Mouse (Mus musculus) splenic B cell, adult 2 months (primary cell): ENCODE results near the gene Dmpk.
"Not testable (repeated sequence)": the region's sequence is repeated elsewhere in the genome, so short reads cannot be mapped to it uniquely, and the experiment has no call there.

Experiments used
- DNase-seq: peaks from one replicate; pipeline ENCODE4 v3.0.0-alpha.2; 2011; ENCODE audit warnings: low read depth, low spot score
- H3K27me3 ChIP-seq: 2 replicates; pipeline ENCODE4 v1.6.1; 2012; ENCODE audit warnings: mild to moderate bottlenecking, low read length, moderate library complexity, mixed read lengths; ENCODE audit not compliant: control insufficient read depth, poor library complexity, insufficient read depth, severe bottlenecking
- H3K36me3 ChIP-seq: 2 replicates; pipeline ENCODE4 v1.6.1; 2012; ENCODE audit warnings: mild to moderate bottlenecking, low read length, moderate library complexity, mixed read lengths; ENCODE audit not compliant: control insufficient read depth, poor library complexity, insufficient read depth, severe bottlenecking

Dmpk gene

GRCm38 (mm10) chr7:19067063-19067462 is 16.6 kb upstream of the Dmpk start:
- H3K27me3 ChIP-seq = no peaks in the 10 kb centered on the region
- H3K36me3 ChIP-seq = no peaks in the 10 kb centered on the region
- DNase-seq = no peak

GRCm38 (mm10) chr7:19067935-19068334 is 15.7 kb upstream of the Dmpk start:
- Histone ChIP-seq H3K36me3 (no peaks in the 10 kb centered on the region), H3K27me3 (no peaks in the 10 kb centered on the region)
- no peak for DNase-seq

- peak; percentile 90 for DNase-seq
- no peaks in the 10 kb centered on the region for H3K36me3 ChIP-seq
- no peaks in the 10 kb centered on the region for H3K27me3 ChIP-seq
These were observed 14.9 kb upstream of the Dmpk start for GRCm38 (mm10) chr7:19068707-19069106.

GRCm38 (mm10) chr7:19069500-19069899 is 14.1 kb upstream of the Dmpk start:
- H3K27me3 ChIP-seq = 0 out of 2 replicates have a peak, but pooled peaks cover under 1% of the 10 kb centered on the region
- DNase-seq = peak; percentile 65
- no peaks in the 10 kb centered on the region for H3K36me3 ChIP-seq

- not testable (repeated sequence) for H3K36me3 ChIP-seq, DNase-seq
These were observed 12.6 kb upstream of the Dmpk start for GRCm38 (mm10) chr7:19071024-19071423.

GRCm38 (mm10) chr7:19073504-19073903 is 10.1 kb upstream of the Dmpk start:
- Histone ChIP-seq H3K36me3 (no peaks in the 10 kb centered on the region), H3K27me3 (0 out of 2 replicates have a peak, but pooled peaks cover 3% of the 10 kb centered on the region)
- peak; percentile 61 for DNase-seq

More at GRCm38 (mm10) chr7:19071024-19071423, 12.6 kb upstream of the Dmpk start:
- not testable (repeated sequence) for H3K27me3 ChIP-seq

GRCm38 (mm10) chr7:19074494-19074893 is 9.2 kb upstream of the Dmpk start:
- Histone ChIP-seq H3K27me3 (0 out of 2 replicates have a peak, but pooled peaks cover 3% of the 10 kb centered on the region), H3K36me3 (no peaks in the 10 kb centered on the region)
- DNase-seq = no peak

GRCm38 (mm10) chr7:19075231-19075630 is 8.4 kb upstream of the Dmpk start:
- Histone ChIP-seq H3K36me3 (no peaks in the 10 kb centered on the region), H3K27me3 (0 out of 2 replicates have a peak, but pooled peaks cover 3% of the 10 kb centered on the region)
- no peak for DNase-seq

- H3K36me3 ChIP-seq = no peaks in the 10 kb centered on the region
- 0 out of 2 replicates have a peak, but pooled peaks cover 3% of the 10 kb centered on the region for H3K27me3 ChIP-seq
- peak; percentile 77 for DNase-seq
These were observed 7.7 kb upstream of the Dmpk start, which contains the start of gene Dmwd for GRCm38 (mm10) chr7:19075723-19076585. TSS of gene Dmwd (plus strand) at chr7:19076227.

- Histone ChIP-seq H3K27me3 (0 out of 2 replicates have a peak, but pooled peaks cover 3% of the 10 kb centered on the region), H3K36me3 (no peaks in the 10 kb centered on the region)
- DNase-seq = peak; percentile 26
These were observed 7.1 kb upstream of the Dmpk start for GRCm38 (mm10) chr7:19076586-19076991.

GRCm38 (mm10) chr7:19077761-19078160 is 5.9 kb upstream of the Dmpk start:
- Histone ChIP-seq H3K36me3 (no peaks in the 10 kb centered on the region), H3K27me3 (0 out of 2 replicates have a peak, but pooled peaks cover 3% of the 10 kb centered on the region)
- peak; percentile 92 for DNase-seq

- Histone ChIP-seq H3K27me3 (0 out of 2 replicates have a peak, but pooled peaks cover 3% of the 10 kb centered on the region), H3K36me3 (no peaks in the 10 kb centered on the region)
- DNase-seq = no peak
These were observed 4.9 kb upstream of the Dmpk start for GRCm38 (mm10) chr7:19078732-19079131.

- no peak for DNase-seq
- Histone ChIP-seq H3K27me3 (no peaks in the 10 kb centered on the region), H3K36me3 (no peaks in the 10 kb centered on the region)
These were observed 3.1 kb upstream of the Dmpk start for GRCm38 (mm10) chr7:19080451-19080950.

- DNase-seq = no peak
- no peaks in the 10 kb centered on the region for H3K36me3 ChIP-seq
- H3K27me3 ChIP-seq = no peaks in the 10 kb centered on the region
These were observed 1.5 kb upstream of the Dmpk start for GRCm38 (mm10) chr7:19082171-19082570.

- DNase-seq = no peak
- Histone ChIP-seq H3K27me3 (no peaks in the 10 kb centered on the region), H3K36me3 (no peaks in the 10 kb centered on the region)
These were observed 553 bp upstream of the Dmpk start for GRCm38 (mm10) chr7:19083096-19083495.
